Mouse (Mus musculus) liver, embryonic 14.5 days (tissue): ENCODE results near the gene Lpp. TPM values are rescaled to one million over a fixed set of nuclear protein-coding genes. Genes with fewer than 3 reads are reported as not detected.

Experiments
- ATAC-seq: fragments of 200-750 bp; cut with Nextera tagmentation; 2 replicates; pipeline ENCODE4 v1.8.0; 2017; ENCODE audit warnings: moderate number of reproducible peaks, mild to moderate bottlenecking, moderate library complexity; ENCODE audit not compliant: insufficient read depth
- DNase-seq, 3 experiments: peaks; one replicate each; pipeline ENCODE4 v3.0.0-alpha.2; 2012 to 2013; ENCODE audit warnings: low read depth in 3 of 3, low spot score in 3 of 3
- H3K27ac ChIP-seq: fragments of 300-500 bp; sonication (generic); 2 replicates; pipeline ENCODE4 v1.5.1; 2014; ENCODE audit warnings: moderate library complexity, mild to moderate bottlenecking, control low read depth, inconsistent platforms
- H3K27me3 ChIP-seq: fragments of 300-500 bp; sonication (generic); 2 replicates; pipeline ENCODE4 v1.6.1; 2014; ENCODE audit warnings: mild to moderate bottlenecking, low read length, moderate library complexity; ENCODE audit not compliant: control insufficient read depth, insufficient read depth
- H3K36me3 ChIP-seq: fragments of 300-500 bp; sonication (generic); replicated peaks from 2 replicates; pipeline ENCODE4 v1.6.1; 2014; ENCODE audit warnings: low read depth; ENCODE audit not compliant: control insufficient read depth, insufficient read depth
- H3K4me1 ChIP-seq, 2 experiments: fragments of 200-500 bp in 1 of 2; fragments of 300-500 bp in 1 of 2; sonication (generic) in 1 of 2; replicated peaks; 2 replicates each; pipeline ENCODE4 v1.6.1; 2012 to 2014; ENCODE audit warnings: antibody characterized with exemption in 1 of 2, inconsistent platforms in 1 of 2, low read length in 1 of 2; ENCODE audit not compliant: control insufficient read depth in 2 of 2, insufficient read depth in 2 of 2
- H3K4me2 ChIP-seq: fragments of 300-500 bp; sonication (generic); 2 replicates; pipeline ENCODE4 v1.6.1; 2014; ENCODE audit warnings: low read depth, mild to moderate bottlenecking, control low read depth, moderate library complexity
- H3K4me3 ChIP-seq, 2 experiments: fragments of 200-500 bp in 1 of 2; fragments of 300-500 bp in 1 of 2; sonication (generic) in 1 of 2; 2 replicates each; pipeline ENCODE4 v1.5.1; 2012 to 2014; ENCODE audit warnings: low read depth in 2 of 2, low read length in 2 of 2, mild to moderate bottlenecking in 2 of 2, control low read depth in 1 of 2, inconsistent platforms in 1 of 2, moderate library complexity in 1 of 2; ENCODE audit not compliant: insufficient read depth in 1 of 2
- H3K9ac ChIP-seq: fragments of 300-500 bp; sonication (generic); replicated peaks from 2 replicates; pipeline ENCODE4 v1.6.1; 2014; ENCODE audit warnings: mild to moderate bottlenecking, control low read depth, moderate library complexity
- H3K9me3 ChIP-seq: fragments of 300-500 bp; sonication (generic); 2 replicates; pipeline ENCODE4 v1.6.1; 2016; ENCODE audit warnings: low read length, mixed read lengths; ENCODE audit not compliant: control insufficient read depth
- CTCF ChIP-seq: IDR thresholded peaks from 2 replicates; pipeline ENCODE4 v1.5.1; 2016; ENCODE audit warnings: antibody characterized with exemption, low read depth, control low read depth
- EP300 ChIP-seq: IDR thresholded peaks from 2 replicates; pipeline ENCODE4 v1.6.1; 2016; ENCODE audit warnings: antibody characterized with exemption, low read depth
- WGBS: fragments of 180-500 bp; shearing (Covaris S2); extraction: QIAGEN DNeasy Blood & Tissue Kit; methylation state at CpG from one replicate; pipeline ENCODE4 v1.1.7; 2014; ENCODE audit not compliant: insufficient replicate concordance; 5-methylcytosine and 5-hydroxymethylcytosine counted together
- polyA plus RNA-seq, 2 experiments: library from polyadenylated mRNA; depleted of rRNA in 1 of 2; stranded (reverse) in 1 of 2; unstranded in 1 of 2; fragments of >200 nt; fragmentation: Nextera tagmentation in 1 of 2; extraction: Ambion mirVana in 1 of 2; gene quantifications; 2 replicates each; pipeline versions ENCODE4 v1.2.1 to v1.2.3; 2012 to 2014

Gene Lpp
- polyA plus RNA-seq, 2 experiments: 1.4 to 4.3 TPM

DNA sequence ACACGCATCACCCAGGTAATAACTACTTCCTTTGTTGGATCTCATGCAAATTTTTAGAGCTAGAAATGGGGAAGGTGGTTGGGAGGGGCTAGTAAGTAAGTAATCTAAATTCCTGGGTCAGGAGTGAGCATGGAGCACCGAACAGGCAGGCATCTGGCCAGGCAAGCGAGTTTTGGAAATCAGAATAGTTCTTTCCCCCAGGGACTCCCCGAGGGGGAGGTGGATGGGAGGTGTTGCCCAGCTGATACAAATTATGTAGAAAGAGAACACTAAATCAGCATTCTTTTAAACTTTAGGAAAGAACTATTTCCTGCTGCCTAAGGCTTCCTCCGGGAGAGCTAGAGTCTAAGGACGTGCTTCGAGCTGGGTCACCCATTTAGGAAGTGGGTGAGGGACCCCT lies 25.8 kb upstream of the Lpp start:
- Histone ChIP-seq H3K27ac (no peak overlapping the region), H3K9me3 (no peaks in the 10 kb centered on the region), H3K9ac (no peak overlapping the region), H3K4me2 (no peak overlapping the region), H3K27me3 (no peaks in the 10 kb centered on the region), H3K4me1 (no peaks in the 10 kb centered on the region), H3K4me3 (no peak overlapping the region), H3K36me3 (no peaks in the 10 kb centered on the region)
- WGBS: 54% methylated on average over 7 of the region's 7 CpGs
- TF ChIP-seq CTCF (no peak), EP300 (no peak)
- DNase-seq: no peak
- ATAC-seq: no peak

DNA sequence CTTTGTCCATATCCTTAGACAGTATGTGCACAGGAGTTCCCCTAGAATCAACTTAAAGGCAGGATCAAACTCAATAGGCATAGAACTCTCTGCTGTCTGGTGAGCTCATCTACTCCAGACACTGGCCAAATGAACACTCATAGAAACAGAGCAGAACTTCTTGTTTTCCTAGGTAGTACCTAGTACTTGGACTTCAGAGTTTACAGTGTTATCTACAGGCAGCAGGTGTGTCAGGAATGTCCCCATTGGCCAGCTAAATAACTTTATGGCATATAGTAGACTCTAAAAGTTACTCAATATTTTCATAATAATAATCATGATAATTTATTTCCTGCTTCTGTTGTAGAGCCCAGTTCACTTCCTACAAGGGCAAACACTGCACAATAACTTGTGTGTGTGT lies 16.8 kb upstream of the Lpp start:
- DNase-seq (no peak), ATAC-seq (no peak)
- H3K4me2 ChIP-seq: no peak overlapping the region
- TF ChIP-seq EP300 (no peak), CTCF (no peak)
- H3K4me1 ChIP-seq: no peaks in the 10 kb centered on the region
- no peaks in the 10 kb centered on the region for H3K27me3 ChIP-seq
- H3K36me3 ChIP-seq: no peaks in the 10 kb centered on the region
- no peak overlapping the region for H3K27ac ChIP-seq
- no peaks in the 10 kb centered on the region for H3K9me3 ChIP-seq
- H3K9ac ChIP-seq: no peak overlapping the region
- H3K4me3 ChIP-seq: no peak overlapping the region

DNA sequence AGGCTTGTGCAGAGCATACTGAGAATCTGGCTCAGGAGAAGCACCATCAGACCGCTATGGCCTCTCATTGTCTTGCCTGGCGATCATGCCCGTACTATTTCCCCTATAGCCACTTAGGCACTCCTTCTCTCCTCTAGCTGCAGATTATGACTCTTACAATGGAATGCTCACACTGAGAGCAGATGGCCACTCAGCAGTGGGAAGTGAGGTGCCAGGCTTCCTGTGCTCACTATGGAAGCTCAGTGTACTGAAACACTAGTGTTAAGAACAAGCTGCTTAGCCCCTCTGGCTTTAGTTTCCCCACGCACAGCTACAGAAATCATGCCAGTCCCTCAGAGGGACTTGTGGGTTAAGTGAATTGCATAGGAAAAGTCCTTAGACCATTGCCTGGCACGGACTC lies 2.7 kb upstream of the Lpp start:
- DNase-seq: no peak
- ATAC-seq: no peak
- TF ChIP-seq EP300: no peak
- TF ChIP-seq CTCF: no peak
- Histone ChIP-seq H3K4me3 (no peak overlapping the region), H3K27me3 (peaks cover 18% of the 10 kb centered on the region), H3K36me3 (no peaks in the 10 kb centered on the region), H3K4me2 (no peak overlapping the region), H3K9me3 (no peaks in the 10 kb centered on the region), H3K9ac (no peak overlapping the region), H3K4me1 (peaks cover 0 to 4% of the 10 kb centered on the region in 2 experiments; a peak in 1 of 4 replicates), H3K27ac (no peak overlapping the region)
- 60% methylated on average over 5 of the region's 5 CpGs for WGBS

DNA sequence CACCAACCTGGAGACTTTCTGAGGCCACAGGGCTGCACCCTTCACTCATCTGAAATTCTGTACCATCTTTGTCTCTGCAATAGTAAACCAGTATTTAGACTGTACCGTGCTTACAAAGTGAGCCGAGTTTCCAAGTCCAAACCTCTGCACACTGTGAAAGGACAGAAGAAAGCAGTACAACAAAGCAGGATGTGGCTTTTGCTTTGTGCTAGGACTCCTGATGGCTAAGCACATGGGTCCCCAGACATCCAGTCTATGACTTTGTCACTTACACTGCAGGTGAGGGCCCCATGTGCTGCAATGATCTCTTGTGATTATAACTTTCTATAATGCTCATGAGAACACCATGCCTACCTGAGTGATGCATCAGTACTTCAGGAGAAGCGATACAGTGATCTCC lies 2.2 kb upstream of the Lpp start:
- no peak overlapping the region for H3K27ac ChIP-seq
- TF ChIP-seq EP300: no peak
- no peak for TF ChIP-seq CTCF
- peaks cover 18% of the 10 kb centered on the region for H3K27me3 ChIP-seq
- H3K4me3 ChIP-seq: no peak overlapping the region
- no peak overlapping the region for H3K9ac ChIP-seq
- no peaks in the 10 kb centered on the region for H3K36me3 ChIP-seq
- H3K4me2 ChIP-seq: no peak overlapping the region
- ATAC-seq (no peak), DNase-seq (no peak)
- H3K4me1 ChIP-seq: peaks cover 0 to 4% of the 10 kb centered on the region in 2 experiments; a peak in 1 of 4 replicates
- 60% methylated on average over 3 of the region's 3 CpGs for WGBS
- no peaks in the 10 kb centered on the region for H3K9me3 ChIP-seq

DNA sequence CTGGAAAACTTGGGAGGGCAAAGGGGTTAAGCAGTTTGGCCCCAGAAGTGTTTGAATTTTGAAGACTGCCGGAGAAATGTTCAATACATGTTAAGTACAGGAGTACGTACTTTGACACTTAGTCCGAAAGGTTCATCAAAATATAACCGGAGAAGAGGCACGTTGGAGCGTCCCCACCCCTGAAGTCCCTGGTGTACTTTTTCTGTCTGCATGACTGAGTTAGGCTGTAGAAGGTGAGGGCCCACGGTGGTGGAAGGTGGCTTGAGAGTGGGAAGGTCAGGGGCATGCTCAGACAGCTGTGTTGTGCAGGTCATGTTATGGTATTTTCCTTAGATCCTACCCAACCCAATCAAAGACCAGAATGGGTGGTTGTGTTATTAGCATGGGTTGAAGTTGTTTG lies 1.4 kb upstream of the Lpp start:
- Histone ChIP-seq H3K27ac (no peak overlapping the region), H3K36me3 (no peaks in the 10 kb centered on the region), H3K9ac (no peak overlapping the region), H3K27me3 (peaks cover 18% of the 10 kb centered on the region), H3K4me2 (peak overlapping the region; percentile 54; the same call in 1 of the 2 replicates), H3K4me1 (peaks cover 0 to 8% of the 10 kb centered on the region in 2 experiments; a peak in 1 of 4 replicates), H3K4me3 (no peak overlapping the region), H3K9me3 (no peaks in the 10 kb centered on the region)
- ATAC-seq (no peak), DNase-seq (no peak)
- 76% methylated on average over 7 of the region's 7 CpGs for WGBS
- TF ChIP-seq CTCF (no peak), EP300 (no peak)
